Mouse (Mus musculus): ENCODE results near the gene Mmp9.

DNA sequence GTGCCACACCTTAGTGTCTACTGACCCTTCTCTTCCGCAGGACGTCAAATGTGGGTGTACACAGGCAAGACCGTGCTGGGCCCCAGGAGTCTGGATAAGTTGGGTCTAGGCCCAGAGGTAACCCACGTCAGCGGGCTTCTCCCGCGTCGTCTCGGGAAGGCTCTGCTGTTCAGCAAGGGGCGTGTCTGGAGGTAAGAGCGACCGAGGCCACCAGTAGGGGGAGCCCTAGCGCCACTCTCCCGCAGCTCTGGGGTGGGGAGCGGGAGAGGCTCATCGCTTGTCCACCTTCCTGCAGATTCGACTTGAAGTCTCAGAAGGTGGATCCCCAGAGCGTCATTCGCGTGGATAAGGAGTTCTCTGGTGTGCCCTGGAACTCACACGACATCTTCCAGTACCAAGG, 12.6 kb downstream of the Mmp9 start:
- TF ChIP-seq TAL1 (IDR thresholded peaks at IDR 0.05; ENCODE audit: low read length), result no peak
- no peak for TF ChIP-seq GATA1 (IDR thresholded peaks at IDR 0.05; ENCODE audit: low read length)
